Mouse (Mus musculus): ENCODE measurements around the gene 3110040N11Rik.

- TF ChIP-seq POU5F1 (IDR thresholded peaks at IDR 0.05; ENCODE audit: borderline replicate concordance, low read length) = no peak
- TF ChIP-seq CTCF (conservative IDR thresholded peaks at IDR 0.05; ENCODE audit: low read length) = no peak
- TF ChIP-seq NANOG (IDR thresholded peaks at IDR 0.05; ENCODE audit: borderline replicate concordance, low read length) = no peak
Measured at GRCm38 (mm10) chr7:81744145-81744544, 45.1 kb downstream of the 3110040N11Rik start.
